Mouse (Mus musculus) macrophage (primary cell): ENCODE measurements around the gene Slc43a2. TPM values are rescaled to one million over a fixed set of nuclear protein-coding genes. Genes with fewer than 3 reads are reported as not detected.
A peak's percentile ranks its signal among the peaks of the same experiment; 100 is the strongest.

Source experiments
- H3K27ac ChIP-seq: fragments of 350-480 bp; formaldehyde crosslinking; 2 replicates; pipeline ENCODE4 v1.9.0; 2021
- H3K36me3 ChIP-seq: fragments of 350-480 bp; formaldehyde crosslinking; 2 replicates; pipeline ENCODE4 v1.9.0; 2021; ENCODE audit errors: inconsistent target
- H3K4me3 ChIP-seq: fragments of 350-480 bp; formaldehyde crosslinking; 2 replicates; pipeline ENCODE4 v1.9.0; 2021; ENCODE audit errors: inconsistent target
- H3K79me2 ChIP-seq: fragments of 350-480 bp; formaldehyde crosslinking; 2 replicates; pipeline ENCODE4 v1.9.0; 2021; ENCODE audit errors: inconsistent target
- WGBS: methylation state at CpG from one replicate; pipeline ENCODE4 v1.1.7; 2026; ENCODE audit warnings: inconsistent platforms; ENCODE audit not compliant: missing documents; 5-methylcytosine and 5-hydroxymethylcytosine counted together
- polyA plus RNA-seq: library from polyadenylated mRNA; stranded (reverse); fragments of 250-400 nt; gene quantifications from 3 replicates; pipeline ENCODE4 v1.2.4, GENCODE M21; 2018; ENCODE audit warnings: inconsistent platforms
- total RNA-seq, 78 experiments: library from RNA; depleted of rRNA; stranded (reverse); fragments of 250-400 nt; gene quantifications; 1 replicate in 9 of 78; 2 replicates in 24 of 78; 3 replicates in 43 of 78; 4 replicates in 2 of 78; pipeline ENCODE4 v1.2.4; 2018; ENCODE audit warnings: inconsistent platforms in 56 of 78

The Slc43a2 gene
- 1,000 to 10,000 TPM in 1 of 26 experiments, 100 to 1,000 TPM in 23, 10 to 100 TPM in 2; 27.0 to 1,006 (median 669) TPM for total RNA-seq (2018; cell fraction: chromatin; rRNA removed)
- total RNA-seq (2018; cell fraction: cytosol; rRNA removed), result 100 to 1,000 TPM; 216 to 691 (median 376) TPM
- total RNA-seq (2018; cell fraction: nucleus; rRNA removed), result 1,000 to 10,000 TPM in 2 of 26 experiments, 100 to 1,000 TPM in 24; 102 to 1,167 (median 672) TPM
- 250 to 450 TPM (median 359 TPM) in 3 replicates for polyA plus RNA-seq

DNA sequence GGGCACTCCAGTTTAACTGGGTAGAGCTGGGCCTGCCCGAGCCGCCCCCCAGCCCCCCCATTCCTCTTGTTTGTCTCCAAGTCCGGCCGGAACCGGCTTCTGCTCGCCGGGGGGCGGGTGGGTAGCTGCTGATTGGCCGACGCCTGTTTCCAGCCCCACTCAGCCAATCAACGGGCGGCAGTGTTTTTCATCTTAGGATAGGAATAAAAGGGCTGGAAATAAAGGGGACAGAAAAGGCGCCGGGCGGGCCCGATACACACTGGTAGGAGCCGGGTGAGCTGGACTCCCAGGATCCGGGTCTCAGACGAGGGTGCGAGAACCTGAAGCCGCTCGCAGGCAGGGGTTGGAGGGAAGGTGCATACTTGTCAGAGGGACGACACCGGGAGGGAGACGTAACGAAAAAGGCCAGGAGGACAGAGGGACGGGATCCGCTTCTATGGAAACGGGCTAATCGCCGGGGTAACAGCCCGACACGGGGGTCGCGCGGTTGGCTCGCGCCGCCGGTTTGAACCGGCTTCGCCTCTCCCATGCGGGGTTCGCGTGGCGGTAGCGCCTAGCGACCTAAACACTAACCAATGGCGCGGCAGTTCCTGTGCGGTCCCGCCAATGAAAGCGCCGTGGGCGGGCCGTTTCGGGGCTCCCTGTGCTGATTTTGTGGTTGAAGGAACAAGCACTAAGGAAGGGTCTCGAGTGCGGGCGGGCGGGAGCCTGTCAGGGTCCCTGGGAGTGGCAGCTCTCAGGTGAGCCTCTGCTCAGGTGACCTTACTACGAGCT, at the start of gene Slc43a2:
Gene Slc43a2 (plus strand): TSS at position 226 of the 774 bp plus-strand sequence.
- Histone ChIP-seq H3K4me3 (peak within 1 kb of the TSS; percentile 91), H3K27ac (peak within 1 kb of the TSS; percentile 99), H3K36me3 (peaks cover 8% of the 10 kb centered on the region; the same call in 1 of the 2 replicates), H3K79me2 (peaks cover 91% of the 10 kb centered on the region)
- under 1% methylated on average over 62 of the region's 62 CpGs for WGBS

DNA sequence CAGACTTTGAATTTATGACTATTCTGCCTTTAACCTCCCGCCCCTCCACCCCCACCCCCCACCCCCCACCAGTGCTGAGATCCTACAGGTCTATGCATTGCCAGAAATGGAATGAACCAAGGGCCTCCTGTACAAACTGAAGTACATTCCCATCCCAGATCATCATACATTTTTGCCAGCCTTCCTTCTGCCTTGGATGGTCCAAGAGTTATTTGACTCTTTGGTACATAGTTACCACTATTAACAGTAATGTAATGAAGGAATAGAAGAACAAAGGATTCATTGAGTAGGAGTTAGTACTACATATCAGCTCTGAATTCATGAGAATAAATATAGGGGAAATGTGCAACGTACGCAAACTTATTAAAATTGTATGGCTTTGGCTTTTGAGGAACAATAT, 45.3 kb upstream of the Slc43a2 start:
- H3K27ac ChIP-seq, result no peak overlapping the region; the same call in 1 of the 2 replicates
- 0% methylated on average over 2 of the region's 3 CpGs for WGBS
- H3K36me3 ChIP-seq, result peaks cover 26% of the 10 kb centered on the region
- H3K79me2 ChIP-seq, result peaks cover 34% of the 10 kb centered on the region
- H3K4me3 ChIP-seq, result no peak overlapping the region

DNA sequence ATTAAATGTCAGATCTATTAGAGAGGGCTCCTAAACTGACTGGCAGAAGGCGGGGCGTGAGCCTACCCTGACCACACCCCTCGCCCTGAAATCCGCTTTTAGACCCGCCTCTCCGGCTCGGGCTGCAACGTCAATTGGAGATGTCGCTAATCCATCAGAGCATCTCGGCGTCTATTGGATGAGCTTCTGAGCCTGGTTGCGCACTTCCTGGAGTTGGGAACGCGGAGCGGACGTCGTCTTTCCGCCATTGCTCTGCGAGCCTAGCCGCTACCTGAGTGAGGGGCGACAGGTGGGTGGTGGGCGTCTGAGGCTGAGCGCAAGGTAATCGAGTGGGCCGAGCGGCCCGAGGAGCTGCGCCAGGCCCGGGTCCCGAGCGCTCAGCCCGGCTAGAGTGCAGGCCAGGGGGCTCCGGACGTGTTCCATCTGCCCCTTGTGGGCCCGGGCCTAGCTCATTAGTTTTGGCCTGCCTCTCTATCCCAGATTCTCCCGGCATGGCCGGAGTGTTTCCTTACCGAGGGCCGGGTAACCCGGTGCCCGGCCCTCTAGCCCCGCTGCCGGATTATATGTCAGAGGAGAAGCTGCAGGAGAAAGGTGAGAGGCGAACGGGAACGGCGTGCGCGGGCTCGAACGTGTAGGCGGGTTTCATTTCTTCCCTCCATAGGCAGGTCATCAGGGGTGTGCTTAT, 44.8 kb upstream of the Slc43a2 start, which contains the start of gene Prpf8:
Gene Prpf8 (plus strand): TSS at position 216 of the 685 bp plus-strand sequence.
- H3K36me3 ChIP-seq, result peaks cover 31% of the 10 kb centered on the region
- peaks cover 34% of the 10 kb centered on the region for H3K79me2 ChIP-seq
- peak within 1 kb of the TSS; percentile 96 for H3K4me3 ChIP-seq
- WGBS, result under 1% methylated on average over 44 of the region's 52 CpGs
- H3K27ac ChIP-seq, result peak within 1 kb of the TSS; percentile 73

DNA sequence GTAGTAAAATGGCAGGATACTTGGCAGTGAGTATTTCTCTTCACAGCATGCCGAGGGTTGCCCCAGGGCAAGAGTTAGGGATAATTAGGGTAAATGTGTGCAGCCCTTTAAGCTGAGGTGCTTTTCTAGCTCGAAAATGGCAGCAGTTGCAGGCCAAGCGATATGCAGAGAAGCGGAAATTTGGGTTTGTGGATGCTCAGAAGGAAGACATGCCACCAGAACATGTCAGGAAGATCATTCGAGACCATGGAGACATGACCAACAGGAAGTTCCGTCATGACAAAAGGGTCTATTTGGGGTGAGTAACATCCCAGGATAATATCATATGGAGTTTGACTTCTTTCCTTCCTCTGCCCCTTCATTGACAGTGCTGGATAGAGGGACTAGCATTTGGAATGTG, 44.0 kb upstream of the Slc43a2 start:
- Histone ChIP-seq H3K4me3 (peak overlapping the region; percentile 96), H3K36me3 (peaks cover 39% of the 10 kb centered on the region), H3K27ac (peak overlapping the region; percentile 73), H3K79me2 (peaks cover 34% of the 10 kb centered on the region)
- WGBS, result 28% methylated on average over 6 of the region's 6 CpGs

DNA sequence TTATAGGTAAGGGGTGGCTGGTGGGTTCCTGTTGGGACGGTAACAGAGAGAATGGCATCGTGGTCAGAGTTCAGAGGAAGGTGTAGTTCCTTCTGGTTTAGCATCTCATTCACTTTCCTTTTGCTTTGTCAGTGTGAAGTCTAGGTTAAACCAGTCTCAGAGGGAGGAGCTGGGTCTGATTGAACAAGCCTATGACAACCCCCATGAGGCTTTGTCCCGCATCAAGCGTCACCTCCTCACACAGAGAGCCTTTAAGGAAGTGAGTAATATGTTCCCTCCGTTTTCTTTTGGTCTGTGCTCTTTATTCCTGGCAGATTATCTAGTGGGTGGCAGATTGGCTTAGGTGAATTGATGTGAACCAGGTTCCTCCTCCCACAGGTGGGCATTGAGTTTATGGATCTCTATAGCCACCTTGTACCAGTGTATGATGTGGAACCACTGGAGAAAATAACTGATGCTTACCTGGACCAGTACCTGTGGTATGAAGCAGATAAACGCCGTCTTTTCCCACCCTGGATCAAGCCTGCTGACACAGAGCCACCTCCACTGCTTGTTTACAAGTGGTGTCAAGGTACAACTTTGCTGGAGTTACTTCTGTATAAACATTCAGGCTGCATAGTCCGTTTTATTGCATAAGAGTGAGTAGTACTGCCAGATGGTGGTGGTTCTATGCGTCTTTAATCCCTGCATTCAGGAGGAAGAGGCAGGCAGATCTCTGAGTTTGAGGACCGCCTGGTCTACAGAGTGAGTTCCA, 37.0 kb upstream of the Slc43a2 start:
- H3K36me3 ChIP-seq, result peaks cover 100% of the 10 kb centered on the region
- no peak overlapping the region for H3K27ac ChIP-seq
- 85% methylated on average over 10 of the region's 10 CpGs for WGBS
- H3K4me3 ChIP-seq, result no peak overlapping the region
- H3K79me2 ChIP-seq, result peaks cover 6% of the 10 kb centered on the region

DNA sequence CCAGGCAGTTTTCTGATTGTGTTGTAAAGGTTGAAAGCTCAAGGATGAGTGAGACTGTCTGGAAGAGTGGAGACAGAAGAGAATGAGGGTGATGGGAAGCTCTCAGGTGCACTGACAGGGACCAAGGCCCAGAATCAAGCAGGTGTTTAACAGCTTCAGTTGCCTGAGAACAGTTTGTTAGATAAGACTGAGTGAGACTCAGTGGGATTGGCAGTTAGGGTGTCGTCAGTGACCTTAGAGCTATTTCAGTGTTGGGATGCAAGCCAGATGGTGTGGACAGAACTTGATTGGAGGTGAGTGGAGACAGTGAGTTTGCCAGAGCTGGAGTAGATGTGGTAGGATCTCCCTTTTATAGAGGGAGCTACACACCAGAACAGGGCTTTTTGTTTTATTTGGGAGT, 33.4 kb upstream of the Slc43a2 start:
- no peak overlapping the region for H3K4me3 ChIP-seq
- WGBS, result 100% methylated on average over 1 of the region's 1 CpGs
- H3K79me2 ChIP-seq, result no peaks in the 10 kb centered on the region
- H3K27ac ChIP-seq, result no peak overlapping the region
- H3K36me3 ChIP-seq, result peaks cover 100% of the 10 kb centered on the region

DNA sequence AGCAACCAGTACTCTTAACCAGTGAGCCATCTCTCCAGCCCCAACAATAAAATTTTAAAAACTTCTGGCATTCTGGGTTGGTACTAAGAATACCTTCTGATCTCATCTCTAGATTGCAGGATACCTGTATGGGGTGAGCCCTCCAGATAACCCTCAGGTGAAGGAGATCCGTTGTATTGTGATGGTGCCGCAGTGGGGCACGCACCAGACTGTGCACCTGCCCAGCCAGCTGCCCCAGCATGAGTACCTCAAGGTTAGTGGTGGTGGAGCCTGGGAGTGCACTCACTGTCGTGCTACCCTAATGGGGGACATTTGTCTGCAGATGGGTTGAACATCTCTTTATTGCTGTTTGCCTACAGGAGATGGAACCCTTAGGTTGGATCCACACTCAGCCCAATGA, 23.3 kb upstream of the Slc43a2 start:
- WGBS, result 100% methylated on average over 4 of the region's 4 CpGs

DNA sequence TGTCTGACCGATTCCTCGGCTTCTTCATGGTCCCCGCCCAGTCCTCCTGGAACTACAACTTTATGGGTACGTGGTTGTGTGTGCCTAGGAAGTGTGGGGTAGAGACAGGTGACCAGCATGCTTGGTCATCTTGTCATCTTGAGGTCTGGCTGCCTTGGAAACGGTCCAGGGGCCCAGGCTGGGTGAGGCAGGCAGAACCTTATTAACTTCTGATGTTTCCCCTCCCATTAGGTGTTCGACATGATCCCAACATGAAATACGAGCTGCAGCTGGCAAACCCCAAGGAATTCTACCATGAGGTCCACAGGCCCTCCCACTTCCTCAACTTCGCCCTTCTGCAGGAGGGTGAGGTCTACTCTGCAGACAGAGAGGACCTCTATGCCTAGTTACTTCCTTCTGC, 22.6 kb upstream of the Slc43a2 start:
- Histone ChIP-seq H3K79me2 (no peaks in the 10 kb centered on the region), H3K4me3 (no peak overlapping the region), H3K27ac (peak overlapping the region; percentile 59; the same call in 1 of the 2 replicates), H3K36me3 (peaks cover 37% of the 10 kb centered on the region)
- WGBS, result 52% methylated on average over 8 of the region's 8 CpGs

More for the DNA sequence above, 23.3 kb upstream of the Slc43a2 start:
- Histone ChIP-seq H3K27ac (no peak overlapping the region), H3K4me3 (no peak overlapping the region), H3K79me2 (no peaks in the 10 kb centered on the region), H3K36me3 (peaks cover 43% of the 10 kb centered on the region)

DNA sequence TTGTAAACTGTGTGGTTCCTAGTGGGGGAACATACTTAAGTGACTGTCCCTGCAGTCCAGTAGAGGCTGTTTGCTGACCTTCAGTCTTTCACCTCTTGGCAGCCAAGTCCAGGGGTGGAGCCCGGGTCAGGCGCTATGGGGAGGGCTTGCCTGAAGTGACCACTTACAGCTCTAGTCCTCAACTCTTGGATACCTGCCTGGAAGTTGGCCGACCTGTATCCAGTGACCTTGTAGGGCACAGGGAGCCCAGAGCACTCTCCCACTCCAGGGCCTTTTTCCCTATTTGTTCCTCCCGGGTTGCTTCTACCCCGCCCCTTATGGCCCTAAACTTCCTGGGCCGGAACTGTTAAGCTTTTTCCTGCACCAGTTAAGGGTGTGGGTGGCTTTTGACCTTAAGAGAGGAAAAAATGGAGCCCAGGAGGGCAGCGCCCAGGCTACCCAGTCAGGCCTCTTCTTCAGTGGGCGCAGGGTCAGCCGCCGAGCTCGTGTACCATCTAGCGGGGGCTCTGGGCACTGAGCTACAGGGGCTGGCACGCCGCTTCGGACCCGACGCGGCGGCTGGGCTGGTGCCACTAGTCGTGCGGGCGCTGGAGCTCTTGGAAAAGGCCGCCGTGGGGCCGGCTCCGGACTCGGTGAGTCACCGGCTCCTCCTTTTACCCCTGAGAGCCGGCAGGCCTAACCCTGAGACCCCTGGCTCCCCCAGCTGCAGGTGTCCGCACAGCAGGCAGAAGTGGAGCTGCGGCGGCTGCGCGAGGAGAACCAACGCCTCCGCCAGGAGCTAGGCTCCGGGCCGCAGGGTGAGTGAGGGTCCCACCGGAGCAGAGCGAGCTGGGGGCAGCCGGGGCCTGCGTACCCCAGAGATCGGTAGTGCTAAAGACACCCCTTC, 21.5 kb upstream of the Slc43a2 start, which contains the start of gene Rilp:
Gene Rilp (plus strand): TSS at position 354 of the 886 bp plus-strand sequence.
- H3K4me3 ChIP-seq, result peak within 1 kb of the TSS; percentile 25
- peak within 1 kb of the TSS; percentile 59 for H3K27ac ChIP-seq
- peaks cover 27% of the 10 kb centered on the region for H3K36me3 ChIP-seq

DNA sequence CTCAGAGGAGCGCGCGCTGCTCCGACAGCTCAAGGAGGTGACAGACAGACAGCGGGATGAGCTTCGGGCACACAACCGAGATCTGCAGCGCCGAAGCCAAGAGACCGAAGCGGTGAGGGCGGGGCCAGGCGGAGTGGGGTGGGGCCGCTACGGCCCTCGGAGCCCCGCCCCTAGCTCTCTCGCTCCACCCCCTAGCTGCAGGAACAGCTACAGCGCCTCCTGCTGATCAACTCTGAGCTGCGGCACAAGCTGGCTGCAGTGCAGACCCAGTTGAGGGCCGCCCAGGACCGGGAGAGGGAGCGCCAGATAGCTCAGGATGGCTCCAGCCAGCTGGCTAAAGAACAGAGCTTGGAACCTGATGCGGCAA, 20.9 kb upstream of the Slc43a2 start:
- peaks cover 23% of the 10 kb centered on the region; the same call in 1 of the 2 replicates for H3K36me3 ChIP-seq
- H3K79me2 ChIP-seq, result no peaks in the 10 kb centered on the region
- peak overlapping the region; percentile 59 for H3K27ac ChIP-seq
- H3K4me3 ChIP-seq, result peak overlapping the region; percentile 25; the same call in 1 of the 2 replicates
- 7% methylated on average over 23 of the region's 24 CpGs for WGBS

More for the DNA sequence above, 21.5 kb upstream of the Slc43a2 start, which contains the start of gene Rilp:
- H3K79me2 ChIP-seq, result no peaks in the 10 kb centered on the region
- WGBS, result 3% methylated on average over 40 of the region's 43 CpGs

DNA sequence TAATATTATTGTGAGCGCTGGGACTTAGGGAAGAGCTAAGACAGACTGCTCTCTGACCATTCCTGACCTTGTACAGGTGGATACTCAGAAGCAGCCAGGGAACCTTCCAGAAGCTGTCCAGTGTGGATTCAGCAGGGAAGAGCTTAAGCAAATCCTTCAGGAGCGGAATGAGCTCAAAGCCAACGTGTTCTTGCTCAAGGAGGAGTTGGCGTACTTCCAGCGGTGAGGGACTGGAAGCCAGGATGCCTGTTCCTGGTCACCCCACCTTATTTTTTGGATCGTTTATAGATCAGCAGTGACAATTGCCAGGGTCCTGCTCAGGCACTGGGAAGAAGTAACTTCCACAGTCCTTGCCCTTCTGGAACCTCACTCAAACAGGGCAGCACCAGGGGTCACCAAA, 20.3 kb upstream of the Slc43a2 start:
- no peak overlapping the region for H3K4me3 ChIP-seq
- H3K27ac ChIP-seq, result no peak overlapping the region
- 94% methylated on average over 6 of the region's 6 CpGs for WGBS
- H3K79me2 ChIP-seq, result no peaks in the 10 kb centered on the region
- peaks cover 17% of the 10 kb centered on the region; the same call in 1 of the 2 replicates for H3K36me3 ChIP-seq

DNA sequence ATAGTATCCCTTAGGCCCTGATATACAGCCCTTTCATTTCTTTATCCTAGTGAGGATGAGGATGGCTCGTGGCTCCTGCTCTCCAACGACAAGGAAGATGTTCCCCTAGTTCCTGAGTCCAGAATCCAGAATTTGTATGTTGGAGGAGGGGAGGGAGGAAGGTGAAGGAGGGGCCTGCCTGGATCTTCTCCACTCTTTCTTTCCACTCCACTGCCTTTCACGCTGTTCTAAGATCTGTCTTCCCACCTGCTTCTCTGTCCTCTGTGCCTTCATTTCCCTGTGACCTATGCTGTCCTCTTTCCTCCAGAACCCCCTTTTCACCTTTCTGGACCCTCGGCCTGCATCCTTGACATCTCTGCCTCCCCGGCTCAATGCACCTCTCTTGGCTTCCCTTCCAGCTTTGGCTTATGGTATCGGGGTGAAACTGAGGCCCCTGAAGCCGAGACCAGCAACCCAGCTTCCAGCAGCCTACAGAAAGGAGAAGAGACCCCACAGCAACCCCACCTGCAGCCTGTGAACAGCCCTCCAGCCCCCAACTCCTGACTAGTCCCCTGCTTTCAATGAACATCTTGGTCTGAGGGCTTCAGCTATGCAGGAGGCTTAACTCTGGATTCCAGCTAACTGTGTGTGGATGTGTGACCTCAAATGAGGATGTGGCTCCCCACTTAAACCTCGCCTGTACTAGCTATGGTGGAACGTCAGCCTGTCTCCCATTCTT, 19.0 kb upstream of the Slc43a2 start:
- H3K4me3 ChIP-seq, result no peak overlapping the region

DNA sequence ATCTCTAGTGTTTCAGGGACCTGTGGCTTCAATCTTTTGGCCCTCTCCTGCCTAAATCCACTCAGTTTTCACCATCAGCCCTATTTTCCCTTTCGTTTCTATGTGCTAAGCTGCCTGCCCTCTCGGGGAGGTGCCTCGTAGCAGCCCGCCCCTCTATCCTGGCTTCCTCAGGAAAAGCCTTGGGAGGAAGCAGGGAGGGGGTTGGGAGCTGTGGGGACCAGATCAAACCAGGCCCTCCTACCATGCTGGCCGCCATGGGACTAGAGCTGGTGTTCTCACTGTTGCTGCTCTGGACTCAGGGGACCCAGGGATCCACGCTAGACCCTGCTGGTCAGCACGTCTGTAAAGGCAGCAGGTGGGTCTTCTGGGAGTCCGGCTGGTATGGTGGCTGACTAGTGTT, 18.2 kb upstream of the Slc43a2 start, which contains the start of gene Scarf1:
Gene Scarf1 (plus strand): TSS at position 205 of the 400 bp plus-strand sequence.
- no peak within 1 kb of the TSS for H3K27ac ChIP-seq
- peak within 1 kb of the TSS; percentile 6; the same call in 1 of the 2 replicates for H3K4me3 ChIP-seq
- WGBS, result 34% methylated on average over 8 of the region's 8 CpGs
- peaks cover 6% of the 10 kb centered on the region; the same call in 1 of the 2 replicates for H3K36me3 ChIP-seq
- no peaks in the 10 kb centered on the region for H3K79me2 ChIP-seq

More for the DNA sequence above, 19.0 kb upstream of the Slc43a2 start:
- WGBS, result 76% methylated on average over 9 of the region's 9 CpGs
- Histone ChIP-seq H3K79me2 (no peaks in the 10 kb centered on the region), H3K36me3 (peaks cover 12% of the 10 kb centered on the region; the same call in 1 of the 2 replicates), H3K27ac (no peak overlapping the region)
